Comparison of ENCODE assay signal across 19 mouse cellular contexts in genomic region chr1:105974023-105974422, GRCm38 (mm10). TPM values are rescaled to one million over a fixed set of nuclear protein-coding genes. Genes with fewer than 3 reads are reported as not detected.
DNase-seq lines count a peak whose midpoint lies in the region; ATAC-seq and TF ChIP-seq lines count a peak whose summit lies in the region.
"Had no signal": no experiment of that assay in that cellular context is flagged by ENCODE, and none has a peak within 500 bp of the region (broad histone marks: within the 10 kb centered on the region; RNA-seq: fewer than 3 reads in every experiment).

No protein-coding gene starts in this region.

- WGBS in heart, embryonic 10.5 days, result 35% methylated on average over 2 of the region's 2 CpGs
- WGBS in heart, postnatal 0 days, result 32% methylated on average over 2 of the region's 2 CpGs

- no peak for TF ChIP-seq CTCF in heart, postnatal 0 days (IDR thresholded peaks at IDR 0.05; ENCODE audit: low read depth)

- H3K9me3 ChIP-seq in heart, embryonic 10.5 days, result no peaks in the 10 kb centered on the region
- no peaks in the 10 kb centered on the region; the same call in 1 of the 2 replicates for H3K9me3 ChIP-seq in heart, postnatal 0 days (replicated peaks; ENCODE audit: control insufficient read depth, low read length)
- H3K9me3 ChIP-seq: neural tube, embryonic 15.5 days; stomach, embryonic 15.5 days had no signal

- H3K4me1 ChIP-seq in heart, embryonic 10.5 days, result peaks cover 28% of the 10 kb centered on the region
- H3K4me1 ChIP-seq in heart, postnatal 0 days (ENCODE audit: control insufficient read depth, insufficient read depth), result peaks cover 19% of the 10 kb centered on the region
- H3K4me1 ChIP-seq: neural tube, embryonic 15.5 days had no signal

- peak overlapping the region; percentile 71 for H3K27ac ChIP-seq in heart, embryonic 10.5 days
- H3K27ac ChIP-seq in heart, postnatal 0 days (ENCODE audit: low read depth), result peak overlapping the region; percentile 32; the same call in 1 of the 2 replicates
- H3K27ac ChIP-seq: gastrocnemius, adult 2 months; hindbrain, postnatal 0 days; neural tube, embryonic 15.5 days; stomach, embryonic 15.5 days had no signal

- no peak for DNase-seq in heart, embryonic 10.5 days (ENCODE audit: low spot score)
- DNase-seq in heart, adult 9 months (ENCODE audit: low spot score in 2 of 2), result no peak
- DNase-seq in heart, postnatal 0 days (ENCODE audit: low spot score), result no peak
- no peak for DNase-seq in heart, postnatal 36 days
- DNase-seq in thymus, postnatal 0 days (ENCODE audit: low spot score), result peak; percentile 12
- DNase-seq in thymus, adult 18-20 months, result no peak
- peak; percentile 63 for DNase-seq in yolk sac, embryonic 10.5 days (ENCODE audit: low spot score)
- no peak for DNase-seq in urinary bladder, postnatal 10 days (ENCODE audit: low spot score)
- DNase-seq: adrenal gland, adult 2 months; cerebellum, adult 8-10 months; gastrocnemius, adult 2 months; kidney, adult 11 months; kidney, postnatal 14 days; right cerebral cortex, postnatal 14 days; thymus, adult 2 months had no signal

- intact Hi-C loops in heart, postnatal 36 days (cut with DNase I), result no loop called here

- H3K36me3 ChIP-seq in heart, embryonic 10.5 days, result peaks cover 2% of the 10 kb centered on the region; the same call in 1 of the 2 replicates
- H3K36me3 ChIP-seq in heart, postnatal 0 days (replicated peaks; ENCODE audit: control insufficient read depth, insufficient read depth, low read length), result no peaks in the 10 kb centered on the region
- H3K36me3 ChIP-seq: neural tube, embryonic 15.5 days; stomach, embryonic 15.5 days had no signal

- no peak overlapping the region for H3K9ac ChIP-seq in heart, postnatal 0 days (replicated peaks; ENCODE audit: low read depth, low read length)
- H3K9ac ChIP-seq: neural tube, embryonic 15.5 days; stomach, embryonic 15.5 days had no signal

- ATAC-seq in heart, postnatal 0 days (ENCODE audit: insufficient read depth, low read depth), result peak; percentile 48; the same call in 1 of the 2 replicates
- ATAC-seq: hindbrain, postnatal 0 days; midbrain, embryonic 16.5 days had no signal

- no peak overlapping the region for H3K4me2 ChIP-seq in heart, postnatal 0 days (ENCODE audit: low read depth, low read length)
- H3K4me2 ChIP-seq: neural tube, embryonic 15.5 days; stomach, embryonic 15.5 days had no signal

- no peak overlapping the region for H3K4me3 ChIP-seq in heart, embryonic 10.5 days
- no peak overlapping the region for H3K4me3 ChIP-seq in heart, postnatal 0 days (ENCODE audit: low read depth, low read length)
- H3K4me3 ChIP-seq: gastrocnemius, adult 2 months; neural tube, embryonic 15.5 days; stomach, embryonic 15.5 days had no signal

- no peaks in the 10 kb centered on the region for H3K27me3 ChIP-seq in heart, embryonic 10.5 days (ENCODE audit: insufficient read depth, poor library complexity, severe bottlenecking)
- H3K27me3 ChIP-seq in heart, postnatal 0 days (ENCODE audit: control insufficient read depth, insufficient read depth, low read length), result no peaks in the 10 kb centered on the region
- H3K27me3 ChIP-seq: neural tube, embryonic 15.5 days; stomach, embryonic 15.5 days had no signal

- TF ChIP-seq EP300 in heart, postnatal 0 days (IDR thresholded peaks at IDR 0.05; ENCODE audit: low read depth), result no peak

RNA-seq across cellular contexts. Expression of gene Zcchc2, which starts 16.2 kb away (rescaled TPM):
- polyA plus RNA-seq in heart, embryonic 10.5 days (2016; fragmentation: Nextera tagmentation; extraction: Ambion mirVana), result 1.8 and 2.4 TPM in 2 replicates
- 6.6 and 9.5 TPM in 2 replicates for total RNA-seq in heart, postnatal 0 days (2014; rRNA removed; ENCODE audit: low replicate concordance)
- polyA plus RNA-seq in heart, postnatal 0 days (2015; fragmentation: Nextera tagmentation; extraction: Ambion mirVana), result 1.1 TPM in 2 replicates
- 10 to 100 TPM in 1 of 2 experiments, 1 to 10 TPM in 1; 9.8 to 10.4 TPM for total RNA-seq in heart, postnatal 36 days (2021)
- polyA plus RNA-seq in thymus, postnatal 0 days (2015; fragmentation: Nextera tagmentation; extraction: Ambion mirVana), result 3.7 and 5.3 TPM in 2 replicates

Comparison
In these comparisons a context has a peak if more than half of its experiments do, and no peak if none do; other contexts are left out.
1. DNase-seq: peak in thymus, postnatal 0 days (single experiment) and yolk sac, embryonic 10.5 days (single experiment); none in heart, embryonic 10.5 days (single experiment), heart, adult 9 months (0 of 2), heart, postnatal 0 days (single experiment), heart, postnatal 36 days (0 of 2), thymus, adult 18-20 months (0 of 2) and urinary bladder, postnatal 10 days (single experiment).